Mouse (Mus musculus) adrenal gland, adult 8-10 months (tissue): ENCODE results near the gene Snx14. TPM values are rescaled to one million over a fixed set of nuclear protein-coding genes. Genes with fewer than 3 reads are reported as not detected.

Source experiments
- DNase-seq: peaks from one replicate; pipeline ENCODE4 v3.0.0; 2022
- total RNA-seq, 4 experiments: library from RNA; stranded (reverse); gene quantifications; 2 replicates each; pipeline ENCODE4 v1.2.4; 2022

Snx14 gene
- total RNA-seq, 4 experiments from 2014 or later: 59.6 to 64.5 (median 63.1) TPM

- no peak for DNase-seq
Observed at GRCm38 (mm10) chr9:88380076-88380475, 58.7 kb downstream of the Snx14 start.

- DNase-seq: no peak
Observed at GRCm38 (mm10) chr9:88379057-88379456, 59.7 kb downstream of the Snx14 start.

GRCm38 (mm10) chr9:88377483-88377882 is 61.3 kb downstream of the Snx14 start:
- DNase-seq: no peak

- no peak for DNase-seq
Observed at GRCm38 (mm10) chr9:88373001-88373400, 65.8 kb downstream of the Snx14 start.

GRCm38 (mm10) chr9:88371201-88371600 is 67.6 kb downstream of the Snx14 start:
- DNase-seq: no peak

- DNase-seq: no peak
Observed at GRCm38 (mm10) chr9:88369666-88370065, 69.1 kb downstream of the Snx14 start.

- DNase-seq: no peak
Observed at GRCm38 (mm10) chr9:88368476-88368875, 70.3 kb downstream of the Snx14 start.

- no peak for DNase-seq
Observed at GRCm38 (mm10) chr9:88367751-88368150, 71.0 kb downstream of the Snx14 start.

- DNase-seq: no peak
Observed at GRCm38 (mm10) chr9:88367322-88367721, 71.4 kb downstream of the Snx14 start.

GRCm38 (mm10) chr9:88366819-88367218 is 71.9 kb downstream of the Snx14 start:
- no peak for DNase-seq

GRCm38 (mm10) chr9:88366308-88366707 is 72.5 kb downstream of the Snx14 start:
- no peak for DNase-seq

GRCm38 (mm10) chr9:88363102-88363501 is 75.7 kb downstream of the Snx14 start:
- DNase-seq: no peak

GRCm38 (mm10) chr9:88362055-88362850 is 76.5 kb downstream of the Snx14 start:
- no peak for DNase-seq

GRCm38 (mm10) chr9:88361211-88361909 is 77.4 kb downstream of the Snx14 start:
- peak; percentile 33 for DNase-seq

- DNase-seq: no peak
Observed at GRCm38 (mm10) chr9:88359140-88359539, 79.6 kb downstream of the Snx14 start.

- DNase-seq: no peak
Observed at GRCm38 (mm10) chr9:88357173-88357572, 81.6 kb downstream of the Snx14 start.

- no peak for DNase-seq
Observed at GRCm38 (mm10) chr9:88353459-88353858, 85.3 kb downstream of the Snx14 start.

GRCm38 (mm10) chr9:88352741-88353140 is 86.0 kb downstream of the Snx14 start:
- DNase-seq: no peak

GRCm38 (mm10) chr9:88351163-88351562 is 87.6 kb downstream of the Snx14 start:
- DNase-seq: no peak

GRCm38 (mm10) chr9:88350317-88350716 is 88.4 kb downstream of the Snx14 start:
- no peak for DNase-seq

- no peak for DNase-seq
Observed at GRCm38 (mm10) chr9:88348623-88349022, 90.1 kb downstream of the Snx14 start.

- DNase-seq: no peak
Observed at GRCm38 (mm10) chr9:88346857-88347256, 91.9 kb downstream of the Snx14 start.

- DNase-seq: no peak
Observed at GRCm38 (mm10) chr9:88344424-88344823, 94.3 kb downstream of the Snx14 start.

- no peak for DNase-seq
Observed at GRCm38 (mm10) chr9:88342701-88343100, 96.1 kb downstream of the Snx14 start.
